Mouse (Mus musculus): ENCODE results near the gene Hcn2.
"Not testable (repeated sequence)": the region's sequence is repeated elsewhere in the genome, so short reads cannot be mapped to it uniquely, and the experiment has no call there.

Gene Hcn2

GRCm38 (mm10) chr10:79687513-79687912 lies 28.9 kb upstream of the Hcn2 start:
- no peak for DNase-seq (ENCODE audit: low spot score in 2 of 2)

GRCm38 (mm10) chr10:79688720-79689119 lies 27.7 kb upstream of the Hcn2 start, which contains the start of gene Gzmm:
TSS of gene Gzmm (plus strand) at chr10:79689020.
- DNase-seq (ENCODE audit: low spot score in 2 of 2), result no peak

- no peak for DNase-seq (ENCODE audit: low spot score in 2 of 2)
These were observed 27.3 kb upstream of the Hcn2 start for GRCm38 (mm10) chr10:79689178-79689577.

GRCm38 (mm10) chr10:79691986-79692548 lies 24.4 kb upstream of the Hcn2 start:
- no peak for DNase-seq (ENCODE audit: low spot score in 2 of 2)

GRCm38 (mm10) chr10:79693580-79694378 lies 22.7 kb upstream of the Hcn2 start:
- DNase-seq (ENCODE audit: low spot score in 2 of 2), result no peak

- DNase-seq (ENCODE audit: low spot score in 2 of 2), result no peak
These were observed 22.1 kb upstream of the Hcn2 start for GRCm38 (mm10) chr10:79694379-79694655.

GRCm38 (mm10) chr10:79695231-79696128 lies 21.0 kb upstream of the Hcn2 start:
- peak; percentile 45 to 84 for DNase-seq (ENCODE audit: low spot score in 2 of 2)

GRCm38 (mm10) chr10:79696129-79696651 lies 20.2 kb upstream of the Hcn2 start:
- no peak for DNase-seq (ENCODE audit: low spot score in 2 of 2)

GRCm38 (mm10) chr10:79697916-79698315 lies 18.5 kb upstream of the Hcn2 start:
- DNase-seq (ENCODE audit: low spot score in 2 of 2), result no peak

- no peak for DNase-seq (ENCODE audit: low spot score in 2 of 2)
These were observed 18.0 kb upstream of the Hcn2 start for GRCm38 (mm10) chr10:79698459-79698858.

GRCm38 (mm10) chr10:79700676-79701075 lies 15.8 kb upstream of the Hcn2 start:
- DNase-seq (ENCODE audit: low spot score in 2 of 2), result no peak

GRCm38 (mm10) chr10:79701443-79702129 lies 14.8 kb upstream of the Hcn2 start:
- DNase-seq (ENCODE audit: low spot score in 2 of 2), result no peak

- DNase-seq (ENCODE audit: low spot score in 2 of 2), result not testable (repeated sequence)
These were observed 13.5 kb upstream of the Hcn2 start for GRCm38 (mm10) chr10:79702970-79703369.

GRCm38 (mm10) chr10:79703541-79703940 lies 12.9 kb upstream of the Hcn2 start:
- no peak for DNase-seq (ENCODE audit: low spot score in 2 of 2)

GRCm38 (mm10) chr10:79704065-79704969 lies 12.1 kb upstream of the Hcn2 start, which contains the start of gene Bsg:
TSS of gene Bsg (plus strand) at chr10:79704491.
- DNase-seq (ENCODE audit: low spot score in 2 of 2), result peak; percentile 96 to 97

GRCm38 (mm10) chr10:79704970-79705360 lies 11.5 kb upstream of the Hcn2 start:
- DNase-seq (ENCODE audit: low spot score in 2 of 2), result no peak

- DNase-seq (ENCODE audit: low spot score in 2 of 2), result no peak
These were observed 10.5 kb upstream of the Hcn2 start for GRCm38 (mm10) chr10:79705951-79706350.

- DNase-seq (ENCODE audit: low spot score in 2 of 2), result no peak
These were observed 9.9 kb upstream of the Hcn2 start for GRCm38 (mm10) chr10:79706406-79707094.

- DNase-seq (ENCODE audit: low spot score in 2 of 2), result no peak
These were observed 9.3 kb upstream of the Hcn2 start for GRCm38 (mm10) chr10:79707162-79707561.

GRCm38 (mm10) chr10:79707759-79708158 lies 8.7 kb upstream of the Hcn2 start:
- DNase-seq (ENCODE audit: low spot score in 2 of 2), result no peak

Measured in thymus, postnatal 10 days (tissue).